Mouse (Mus musculus): ENCODE measurements at regions not wholly inside any gene's neighbourhood (a gene's known extent, or its start where the extent isn't known, plus 50 kb on each side); places are given as distances from the start of the nearest gene placed in this dataset.

DNA sequence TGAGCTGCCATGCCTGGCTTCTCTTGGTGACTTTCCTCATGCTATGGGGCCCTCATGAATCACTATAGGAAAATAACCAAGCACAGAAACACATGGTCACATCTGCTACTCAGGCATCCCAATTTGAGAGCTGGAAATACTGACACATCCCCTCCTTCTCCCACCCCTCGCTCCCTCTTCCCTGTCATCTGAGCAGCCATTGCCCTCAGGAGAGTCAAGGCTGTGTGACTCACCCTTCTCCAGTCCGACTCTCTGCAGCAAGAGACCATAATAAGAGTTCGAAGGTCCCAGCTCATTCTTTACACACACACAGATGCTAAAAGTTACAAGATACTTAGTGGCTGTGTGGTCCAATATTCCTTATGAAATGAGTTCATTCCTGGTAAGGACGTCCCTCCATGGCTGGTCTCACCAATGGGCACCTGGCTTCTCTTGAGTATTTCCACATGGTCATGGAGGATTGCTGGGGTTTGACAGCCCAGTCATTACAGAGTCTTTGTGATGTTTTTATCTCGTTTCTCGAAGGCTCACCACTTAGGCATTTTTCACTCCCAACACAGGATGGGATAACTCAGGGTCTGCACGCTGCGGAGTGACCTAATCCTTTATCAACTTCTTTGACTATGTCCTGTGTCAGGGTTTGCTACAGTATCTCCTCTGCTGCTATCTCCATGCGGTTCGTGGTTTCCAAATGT is 74.8 kb upstream of the Lnx1 start:
- no peak for TF ChIP-seq CTCF (IDR thresholded peaks at IDR 0.05; ENCODE audit: low read depth)
- TF ChIP-seq EP300 (IDR thresholded peaks at IDR 0.05; ENCODE audit: low read depth) = no peak

All from liver, embryonic 14.5 days (tissue).